Mouse (Mus musculus): ENCODE data around the gene Mospd3. TPM values are rescaled to one million over a fixed set of nuclear protein-coding genes. Genes with fewer than 3 reads are reported as not detected.

Gene Mospd3
- polyA plus RNA-seq, 1 experiment: 30.3 TPM

DNA sequence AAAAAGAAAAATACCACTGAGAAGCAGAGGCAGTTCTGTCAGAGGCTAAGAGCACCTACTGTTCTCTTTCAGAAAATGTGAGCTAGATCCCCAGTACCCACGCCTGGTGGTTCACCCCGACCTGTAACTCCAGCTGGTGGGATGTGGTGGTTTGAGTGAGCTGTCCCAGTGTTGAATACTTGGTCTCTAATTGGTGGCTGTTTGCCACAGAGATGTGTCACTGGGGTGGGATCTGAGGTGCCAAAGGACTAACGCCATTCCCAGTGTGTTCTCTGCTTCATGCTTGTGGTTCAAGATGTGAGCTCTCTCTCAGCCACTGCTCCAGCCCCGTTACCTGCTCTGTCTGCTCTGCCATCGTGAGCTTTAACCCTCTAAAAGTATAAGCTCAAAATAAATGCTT lies 10.4 kb downstream of the Mospd3 start:
- Histone ChIP-seq H3K36me3 (ENCODE audit: control insufficient read depth, insufficient read depth) (no peaks in the 10 kb centered on the region), H3ac (ENCODE audit: control insufficient read depth, insufficient read length) (no peak overlapping the region), H3K4me2 (ENCODE audit: low read depth) (no peak overlapping the region), H3K4me3 (no peak overlapping the region), H3K79me2 (ENCODE audit: control insufficient read depth, insufficient read depth) (no peaks in the 10 kb centered on the region), H3K27me3 (ENCODE audit: control insufficient read depth, insufficient read depth, insufficient read length) (no peaks in the 10 kb centered on the region)
- no peak for TF ChIP-seq TCF3 (IDR thresholded peaks at IDR 0.05; ENCODE audit: insufficient read length, low read depth)
- no peak for TF ChIP-seq TCF12 (IDR thresholded peaks at IDR 0.05; ENCODE audit: insufficient read depth, poor library complexity, severe bottlenecking)
- no peak for TF ChIP-seq MYOD1 (IDR thresholded peaks at IDR 0.05; ENCODE audit: control insufficient read depth in 1 of 3, insufficient read length in 2 of 3, low read depth in 2 of 3)
- no peak for TF ChIP-seq SRF (IDR thresholded peaks at IDR 0.05; ENCODE audit: control insufficient read depth, insufficient read length, low read depth)
- TF ChIP-seq MYOG (IDR thresholded peaks at IDR 0.05; ENCODE audit: control insufficient read depth in 1 of 3, insufficient read depth in 1 of 3, insufficient read length in 2 of 3, low read depth in 2 of 3): no peak
- TF ChIP-seq E2F4 (IDR thresholded peaks at IDR 0.05; ENCODE audit: insufficient read depth): no peak
- TF ChIP-seq MAX (IDR thresholded peaks at IDR 0.05; ENCODE audit: low read depth): no peak
- TF ChIP-seq REST (IDR thresholded peaks at IDR 0.05; ENCODE audit: insufficient read depth, insufficient read length): no peak
- TF ChIP-seq USF1 (IDR thresholded peaks at IDR 0.05; ENCODE audit: low read depth): no peak
- TF ChIP-seq POLR2AphosphoS2 (IDR thresholded peaks at IDR 0.05; ENCODE audit: insufficient read length, low read depth): no peak

DNA sequence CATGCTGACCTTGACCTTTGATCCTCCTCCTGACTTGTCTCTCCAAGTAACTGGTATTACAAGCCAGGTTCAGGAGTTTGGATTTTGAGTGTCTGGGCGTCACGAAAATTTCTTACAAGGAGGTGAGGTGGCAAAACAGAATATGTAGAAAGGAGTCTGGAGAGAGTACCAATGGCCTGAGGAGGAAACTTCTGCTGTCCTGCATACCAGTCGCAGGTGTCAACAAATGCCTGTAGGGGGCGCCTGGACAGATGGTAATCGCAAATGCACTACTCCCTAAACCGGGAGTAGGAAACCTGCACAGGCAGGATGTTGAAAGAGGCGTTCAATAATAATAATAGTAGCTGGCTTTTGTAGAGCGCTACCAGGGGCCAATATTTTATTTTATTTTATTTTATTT lies 15.9 kb downstream of the Mospd3 start:
- H3ac ChIP-seq (ENCODE audit: control insufficient read depth, insufficient read length): no peak overlapping the region
- H3K27me3 ChIP-seq (ENCODE audit: control insufficient read depth, insufficient read depth, insufficient read length): peaks cover 20% of the 10 kb centered on the region
- H3K4me2 ChIP-seq (ENCODE audit: low read depth): no peak overlapping the region
- no peaks in the 10 kb centered on the region for H3K79me2 ChIP-seq (ENCODE audit: control insufficient read depth, insufficient read depth)
- no peak overlapping the region for H3K4me3 ChIP-seq
- no peaks in the 10 kb centered on the region for H3K36me3 ChIP-seq (ENCODE audit: control insufficient read depth, insufficient read depth)
- no peak for TF ChIP-seq POLR2AphosphoS2 (IDR thresholded peaks at IDR 0.05; ENCODE audit: insufficient read length, low read depth)

DNA sequence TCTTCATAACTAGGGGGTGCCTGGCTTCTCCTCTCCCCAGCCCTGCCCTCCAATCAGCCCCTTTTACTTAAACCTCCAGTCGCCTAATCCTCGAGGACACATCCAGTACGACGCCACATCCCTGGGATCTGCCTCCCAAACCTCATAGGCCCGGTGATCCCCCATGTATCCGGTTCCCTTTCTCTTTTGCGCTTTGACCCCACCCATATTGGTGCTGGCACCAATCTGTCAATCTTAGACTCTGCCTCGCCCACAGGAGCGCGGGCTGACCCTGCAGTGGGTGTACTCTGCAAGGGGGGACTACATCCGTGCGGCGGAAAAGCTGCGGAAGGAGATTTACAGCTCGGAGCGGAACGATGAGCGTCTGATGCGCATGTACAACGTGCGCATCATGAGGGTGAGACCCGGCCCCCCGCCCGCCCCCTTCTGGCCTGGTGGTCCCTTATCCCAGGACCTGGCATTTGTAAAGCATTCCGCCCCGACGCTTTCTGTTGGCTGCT lies 17.1 kb downstream of the Mospd3 start:
- Histone ChIP-seq H3K4me2 (ENCODE audit: low read depth) (peak overlapping the region; percentile 45), H3K36me3 (ENCODE audit: control insufficient read depth, insufficient read depth) (no peaks in the 10 kb centered on the region), H3K4me3 (no peak overlapping the region), H3ac (ENCODE audit: control insufficient read depth, insufficient read length) (no peak overlapping the region), H3K27me3 (ENCODE audit: control insufficient read depth, insufficient read depth, insufficient read length) (peaks cover 20% of the 10 kb centered on the region), H3K79me2 (ENCODE audit: control insufficient read depth, insufficient read depth) (no peaks in the 10 kb centered on the region)
- TF ChIP-seq REST (IDR thresholded peaks at IDR 0.05; ENCODE audit: insufficient read depth, insufficient read length): no peak
- no peak for TF ChIP-seq TCF12 (IDR thresholded peaks at IDR 0.05; ENCODE audit: insufficient read depth, poor library complexity, severe bottlenecking)
- TF ChIP-seq POLR2AphosphoS2 (IDR thresholded peaks at IDR 0.05; ENCODE audit: insufficient read length, low read depth): no peak
- no peak for TF ChIP-seq USF1 (IDR thresholded peaks at IDR 0.05; ENCODE audit: low read depth)
- TF ChIP-seq MAX (IDR thresholded peaks at IDR 0.05; ENCODE audit: low read depth): no peak
- TF ChIP-seq SRF (IDR thresholded peaks at IDR 0.05; ENCODE audit: control insufficient read depth, insufficient read length, low read depth): no peak
- TF ChIP-seq TCF3 (IDR thresholded peaks at IDR 0.05; ENCODE audit: insufficient read length, low read depth): no peak

DNA sequence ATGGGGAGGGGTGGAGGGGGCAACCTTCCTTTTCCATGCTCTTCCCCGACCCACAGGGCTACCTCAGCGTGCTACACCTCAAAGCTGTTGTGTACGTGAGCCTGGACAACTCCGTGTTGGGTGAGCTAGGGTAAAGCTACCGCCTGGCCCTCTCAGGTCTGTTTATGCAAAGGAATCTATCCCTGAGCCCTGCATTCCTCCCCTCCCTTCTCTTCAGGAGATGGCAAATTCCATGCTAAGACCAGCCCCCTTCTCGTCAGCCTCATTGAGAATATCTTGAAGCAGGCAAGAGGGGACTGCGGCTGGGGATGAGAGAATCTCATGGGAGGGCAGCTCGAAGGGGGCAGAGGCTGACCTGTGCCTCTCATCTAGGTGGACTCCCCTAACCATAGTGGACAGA lies 18.2 kb downstream of the Mospd3 start:
- Histone ChIP-seq H3K27me3 (ENCODE audit: control insufficient read depth, insufficient read depth, insufficient read length) (peaks cover 22% of the 10 kb centered on the region), H3ac (ENCODE audit: control insufficient read depth, insufficient read length) (no peak overlapping the region), H3K4me3 (no peak overlapping the region), H3K4me2 (ENCODE audit: low read depth) (no peak overlapping the region), H3K79me2 (ENCODE audit: control insufficient read depth, insufficient read depth) (no peaks in the 10 kb centered on the region), H3K36me3 (ENCODE audit: control insufficient read depth, insufficient read depth) (no peaks in the 10 kb centered on the region)
- TF ChIP-seq MYOD1 (IDR thresholded peaks at IDR 0.05; ENCODE audit: control insufficient read depth in 1 of 3, insufficient read length in 2 of 3, low read depth in 2 of 3): no peak
- no peak for TF ChIP-seq MYOG (IDR thresholded peaks at IDR 0.05; ENCODE audit: control insufficient read depth in 1 of 3, insufficient read depth in 1 of 3, insufficient read length in 2 of 3, low read depth in 2 of 3)
- TF ChIP-seq CEBPB (IDR thresholded peaks at IDR 0.05; ENCODE audit: insufficient read depth, poor library complexity, severe bottlenecking): no peak
- TF ChIP-seq MAX (IDR thresholded peaks at IDR 0.05; ENCODE audit: low read depth): no peak

- Histone ChIP-seq H3K27me3 (ENCODE audit: control insufficient read depth, insufficient read depth, insufficient read length) (peaks cover 27% of the 10 kb centered on the region), H3K4me2 (ENCODE audit: low read depth) (no peak overlapping the region), H3ac (ENCODE audit: control insufficient read depth, insufficient read length) (no peak overlapping the region), H3K36me3 (ENCODE audit: control insufficient read depth, insufficient read depth) (no peaks in the 10 kb centered on the region), H3K79me2 (ENCODE audit: control insufficient read depth, insufficient read depth) (no peaks in the 10 kb centered on the region), H3K4me3 (no peak overlapping the region)
- TF ChIP-seq USF1 (IDR thresholded peaks at IDR 0.05; ENCODE audit: low read depth) (no peak), TCF12 (IDR thresholded peaks at IDR 0.05; ENCODE audit: insufficient read depth, poor library complexity, severe bottlenecking) (no peak), POLR2A (IDR thresholded peaks at IDR 0.05; ENCODE audit: insufficient read length, low read depth) (no peak), MAX (IDR thresholded peaks at IDR 0.05; ENCODE audit: low read depth) (no peak), SRF (IDR thresholded peaks at IDR 0.05; ENCODE audit: control insufficient read depth, insufficient read length, low read depth) (no peak), MYOD1 (IDR thresholded peaks at IDR 0.05; ENCODE audit: control insufficient read depth in 1 of 3, insufficient read length in 2 of 3, low read depth in 2 of 3) (no peak), CEBPB (IDR thresholded peaks at IDR 0.05; ENCODE audit: insufficient read depth, poor library complexity, severe bottlenecking) (no peak), MYOG (IDR thresholded peaks at IDR 0.05; ENCODE audit: control insufficient read depth in 1 of 3, insufficient read depth in 1 of 3, insufficient read length in 2 of 3, low read depth in 2 of 3) (no peak), REST (IDR thresholded peaks at IDR 0.05; ENCODE audit: insufficient read depth, insufficient read length) (no peak), E2F4 (IDR thresholded peaks at IDR 0.05; ENCODE audit: insufficient read depth) (no peak), POLR2AphosphoS2 (IDR thresholded peaks at IDR 0.05; ENCODE audit: insufficient read length, low read depth) (no peak), TCF3 (IDR thresholded peaks at IDR 0.05; ENCODE audit: insufficient read length, low read depth) (no peak)
These were observed 20.6 kb downstream of the Mospd3 start for GRCm38 (mm10) chr5:137580246-137580645.
